Mouse (Mus musculus) stomach, embryonic 14.5 days (tissue): Measurements from ENCODE around the gene Fam177a. TPM values are rescaled to one million over a fixed set of nuclear protein-coding genes. Genes with fewer than 3 reads are reported as not detected.
"Not testable (repeated sequence)": the region's sequence is repeated elsewhere in the genome, so short reads cannot be mapped to it uniquely, and the experiment has no call there.

Source experiments
- ATAC-seq: fragments of 200-750 bp; cut with Nextera tagmentation; 2 replicates; pipeline ENCODE4 v1.8.0; 2017; ENCODE audit warnings: low read depth, moderate TSS enrichment; ENCODE audit not compliant: insufficient number of reproducible peaks, insufficient read depth, low FRiP score
- H3K27ac ChIP-seq: fragments of 300-500 bp; sonication (generic); 2 replicates; pipeline ENCODE4 v1.5.1; 2014; ENCODE audit warnings: mild to moderate bottlenecking, low read length, moderate library complexity, mixed read lengths
- H3K27me3 ChIP-seq: fragments of 300-500 bp; sonication (generic); 2 replicates; pipeline ENCODE4 v1.6.1; 2014; ENCODE audit warnings: low read length, control low read depth, mixed read lengths; ENCODE audit not compliant: control insufficient read depth, insufficient read depth
- H3K36me3 ChIP-seq: fragments of 300-500 bp; sonication (generic); 2 replicates; pipeline ENCODE4 v1.6.1; 2014; ENCODE audit warnings: mild to moderate bottlenecking, control low read depth, low read length, moderate library complexity, mixed read lengths; ENCODE audit not compliant: control insufficient read depth, insufficient read depth
- H3K4me1 ChIP-seq: fragments of 300-500 bp; sonication (generic); 2 replicates; pipeline ENCODE4 v1.6.1; 2014; ENCODE audit warnings: low read length, control low read depth, mixed read lengths; ENCODE audit not compliant: control insufficient read depth, insufficient read depth
- H3K4me2 ChIP-seq: fragments of 300-500 bp; sonication (generic); replicated peaks from 2 replicates; pipeline ENCODE4 v1.6.1; 2014; ENCODE audit warnings: low read depth, low read length, control low read depth
- H3K4me3 ChIP-seq: fragments of 300-500 bp; sonication (generic); 2 replicates; pipeline ENCODE4 v1.5.1; 2014; ENCODE audit warnings: low read depth, low read length, control low read depth
- H3K9ac ChIP-seq: fragments of 300-500 bp; sonication (generic); replicated peaks from 2 replicates; pipeline ENCODE4 v1.6.1; 2014; ENCODE audit warnings: low read depth, mild to moderate bottlenecking, control low read depth, low read length, moderate library complexity, mixed read lengths
- H3K9me3 ChIP-seq: fragments of 300-500 bp; sonication (generic); 2 replicates; pipeline ENCODE4 v1.6.1; 2016; ENCODE audit warnings: low read depth, low read length, control low read depth; ENCODE audit not compliant: control insufficient read depth
- WGBS: fragments of 180-500 bp; shearing (Covaris S2); extraction: QIAGEN DNeasy Blood & Tissue Kit; methylation state at CpG from one replicate; pipeline ENCODE4 v1.1.7; 2014; 5-methylcytosine and 5-hydroxymethylcytosine counted together
- polyA plus RNA-seq: library from polyadenylated mRNA; unstranded; fragments of >200 nt; fragmentation: Nextera tagmentation; extraction: Ambion mirVana; gene quantifications from 2 replicates; pipeline ENCODE4 v1.2.1, GENCODE M21; 2014

Fam177a gene
- polyA plus RNA-seq, 1 experiment from 2014 or later = 27.4 TPM

DNA sequence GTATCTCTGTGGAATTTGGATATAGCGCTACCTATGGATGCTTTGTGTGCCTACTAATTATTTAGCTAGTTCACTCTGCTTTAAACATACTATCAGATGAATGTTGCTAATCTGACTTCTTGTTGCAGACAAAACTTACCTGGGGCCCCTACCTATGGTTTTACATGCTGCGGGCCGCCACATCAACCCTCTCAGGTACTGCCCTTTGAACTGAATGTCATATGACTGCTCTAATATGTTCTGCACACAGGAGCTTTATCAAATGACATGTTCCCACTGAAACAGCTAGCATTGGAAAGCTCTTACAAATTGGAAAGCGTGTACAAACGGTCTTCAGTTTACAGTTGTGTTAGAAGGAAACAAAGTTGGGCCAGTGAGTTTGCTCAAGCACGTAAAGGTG is 11.3 kb downstream of the Fam177a start:
- H3K36me3 ChIP-seq, H3K4me1 ChIP-seq, H3K4me3 ChIP-seq, H3K9ac ChIP-seq, H3K27me3 ChIP-seq, H3K9me3 ChIP-seq, H3K4me2 ChIP-seq, H3K27ac ChIP-seq, ATAC-seq: not testable (repeated sequence)
- WGBS = no CpG with 5 or more reads among the region's 6 CpGs

- not testable (repeated sequence) for H3K27ac ChIP-seq, H3K9me3 ChIP-seq, H3K36me3 ChIP-seq, H3K4me2 ChIP-seq, H3K4me3 ChIP-seq, H3K9ac ChIP-seq, H3K27me3 ChIP-seq, H3K4me1 ChIP-seq, ATAC-seq
- no CpG with 5 or more reads among the region's 6 CpGs for WGBS
These were observed 13.6 kb downstream of the Fam177a start for GRCm38 (mm10) chr12:55137859-55138258.

- H3K9me3 ChIP-seq, H3K9ac ChIP-seq, H3K4me3 ChIP-seq, H3K36me3 ChIP-seq, H3K27ac ChIP-seq, H3K27me3 ChIP-seq, H3K4me1 ChIP-seq, H3K4me2 ChIP-seq: not testable (repeated sequence)
- peak; percentile 98 for ATAC-seq
- WGBS = no CpG with 5 or more reads among the region's 57 CpGs
These were observed 30.5 kb downstream of the Fam177a start, which contains the start of gene Srp54b for GRCm38 (mm10) chr12:55154559-55155448. Gene Srp54b (plus strand): TSS chr12:55155104.

DNA sequence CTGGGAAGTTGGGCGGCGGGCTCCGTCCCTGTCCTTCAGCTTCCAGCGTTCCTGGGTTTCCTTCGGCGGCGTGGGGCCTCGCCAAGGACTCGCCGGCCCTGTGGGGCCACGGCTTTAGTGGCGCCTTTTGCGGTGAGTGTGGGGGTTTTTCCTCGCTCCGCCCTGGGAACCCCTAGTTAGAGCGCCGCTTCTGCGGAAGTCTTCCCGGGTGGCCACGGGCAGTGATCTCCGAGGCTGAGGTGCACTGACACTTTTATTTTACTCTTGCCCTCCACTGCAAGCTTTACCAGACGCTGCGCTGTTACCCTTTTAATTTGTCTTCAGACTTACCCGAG is 31.1 kb downstream of the Fam177a start:
- not testable (repeated sequence) for H3K4me1 ChIP-seq, H3K27ac ChIP-seq, H3K9me3 ChIP-seq, H3K9ac ChIP-seq, H3K27me3 ChIP-seq, H3K4me3 ChIP-seq, H3K4me2 ChIP-seq, H3K36me3 ChIP-seq
- ATAC-seq = peak; percentile 33; the same call in 1 of the 2 replicates
- WGBS = 0% methylated on average over 8 of the region's 24 CpGs

DNA sequence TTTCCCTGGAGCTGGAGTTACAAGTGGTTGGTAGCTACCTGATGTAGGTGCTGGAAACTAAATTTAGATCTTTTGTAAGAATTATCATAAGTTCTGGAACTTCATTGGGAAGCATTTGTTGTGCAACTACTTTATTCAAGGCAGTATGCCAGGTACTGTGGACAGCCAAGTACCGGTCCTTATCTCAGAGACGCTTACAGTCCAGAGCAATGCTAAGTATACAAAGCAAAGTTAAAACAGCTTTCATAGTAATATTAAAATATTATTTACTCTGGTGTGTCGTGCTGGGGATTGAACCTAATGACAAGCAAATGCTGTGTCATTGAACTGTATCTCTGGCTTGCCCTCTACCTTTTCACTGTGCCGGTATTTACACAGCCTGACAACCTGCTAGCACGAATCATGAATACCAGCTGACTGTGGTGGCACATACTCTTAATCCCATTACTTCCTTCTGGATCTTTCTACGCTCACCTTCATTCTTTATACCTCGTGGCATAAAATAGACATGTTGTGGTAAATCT is 42.8 kb downstream of the Fam177a start:
- H3K27me3 ChIP-seq = not testable (repeated sequence)

DNA sequence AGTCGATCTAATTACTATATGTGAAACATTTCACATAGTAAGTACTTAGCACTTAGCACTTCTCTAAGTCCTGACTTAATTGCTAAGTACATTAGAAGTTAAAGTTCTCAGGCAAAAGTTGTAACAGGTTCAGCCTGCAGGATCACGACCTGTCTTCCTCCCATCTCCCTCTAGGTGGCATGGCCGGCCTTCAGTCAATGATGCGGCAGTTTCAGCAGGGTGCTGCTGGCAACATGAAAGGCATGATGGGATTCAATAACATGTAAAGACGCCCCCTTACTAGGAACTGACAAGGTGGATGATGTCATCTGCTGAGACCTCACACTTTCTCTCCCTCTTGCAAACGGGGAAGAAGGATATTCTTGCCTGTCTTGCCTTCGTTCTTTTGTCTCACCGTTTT is 63.4 kb downstream of the Fam177a start:
- WGBS = no CpG with 5 or more reads among the region's 8 CpGs

More for the DNA sequence above, 42.8 kb downstream of the Fam177a start:
- not testable (repeated sequence) for H3K36me3 ChIP-seq, H3K9me3 ChIP-seq, H3K9ac ChIP-seq, ATAC-seq, H3K4me2 ChIP-seq, H3K4me1 ChIP-seq, H3K4me3 ChIP-seq, H3K27ac ChIP-seq
- WGBS = no CpG with 5 or more reads among the region's 7 CpGs

GRCm38 (mm10) chr12:55189127-55189526 is 64.9 kb downstream of the Fam177a start:
- ATAC-seq, H3K27me3 ChIP-seq, H3K4me2 ChIP-seq, H3K36me3 ChIP-seq, H3K4me3 ChIP-seq, H3K27ac ChIP-seq, H3K9me3 ChIP-seq, H3K4me1 ChIP-seq, H3K9ac ChIP-seq: not testable (repeated sequence)
- no CpG with 5 or more reads among the region's 5 CpGs for WGBS

More for the DNA sequence above, 63.4 kb downstream of the Fam177a start:
- not testable (repeated sequence) for ATAC-seq, H3K4me2 ChIP-seq, H3K4me3 ChIP-seq, H3K27ac ChIP-seq, H3K9me3 ChIP-seq, H3K9ac ChIP-seq, H3K36me3 ChIP-seq, H3K4me1 ChIP-seq, H3K27me3 ChIP-seq
